Mouse (Mus musculus): ENCODE measurements at regions not wholly inside any gene's neighbourhood (a gene's known extent, or its start where the extent isn't known, plus 50 kb on each side); places are given as distances from the start of the nearest gene placed in this dataset.

GRCm38 (mm10) chr13:19874621-19875249 lies 50.7 kb upstream of the Gpr141 start:
- TF ChIP-seq CTCF (IDR thresholded peaks at IDR 0.05; ENCODE audit: low read depth, low read length) (no peak), POLR2A (IDR thresholded peaks at IDR 0.05; ENCODE audit: extremely low read depth, insufficient read depth, low read length) (no peak)
